Mouse (Mus musculus) limb, embryonic 10.5 days (tissue): Measurements from ENCODE around the gene Os9. TPM values are rescaled to one million over a fixed set of nuclear protein-coding genes. Genes with fewer than 3 reads are reported as not detected.
A peak's percentile ranks its signal among the peaks of the same experiment; 100 is the strongest.
"Not testable (repeated sequence)": the region's sequence is repeated elsewhere in the genome, so short reads cannot be mapped to it uniquely, and the experiment has no call there.

Experiments
- DNase-seq: peaks from one replicate; pipeline ENCODE4 v3.0.0-alpha.2; 2017; ENCODE audit warnings: low spot score
- H3K27ac ChIP-seq: fragments of 300-500 bp; sonication (generic); 2 replicates; pipeline ENCODE4 v1.5.1; 2016; ENCODE audit warnings: mild to moderate bottlenecking
- H3K27me3 ChIP-seq: fragments of 300-500 bp; sonication (generic); 2 replicates; pipeline ENCODE4 v1.6.1; 2016; ENCODE audit warnings: low read depth, mild to moderate bottlenecking; ENCODE audit not compliant: poor library complexity, severe bottlenecking
- H3K36me3 ChIP-seq: fragments of 300-500 bp; sonication (generic); 2 replicates; pipeline ENCODE4 v1.6.1; 2016; ENCODE audit warnings: mild to moderate bottlenecking, moderate library complexity
- H3K4me1 ChIP-seq: fragments of 300-500 bp; sonication (generic); 2 replicates; pipeline ENCODE4 v1.6.1; 2016
- H3K4me3 ChIP-seq: fragments of 300-500 bp; sonication (generic); 2 replicates; pipeline ENCODE4 v1.5.1; 2016; ENCODE audit warnings: mild to moderate bottlenecking, moderate library complexity
- H3K9me3 ChIP-seq: fragments of 300-500 bp; sonication (generic); replicated peaks from 2 replicates; pipeline ENCODE4 v1.6.1; 2016; ENCODE audit warnings: mild to moderate bottlenecking
- WGBS: fragments of 180-500 bp; shearing (Covaris S2); methylation state at CpG from one replicate; pipeline ENCODE4 v1.1.7; 2016; 5-methylcytosine and 5-hydroxymethylcytosine counted together
- polyA plus RNA-seq: library from polyadenylated mRNA; unstranded; fragments of >200 nt; fragmentation: Nextera tagmentation; extraction: Ambion mirVana; gene quantifications from 2 replicates; pipeline ENCODE4 v1.2.1, GENCODE M21; 2016

Gene Os9
- 41.3 and 49.7 TPM in 2 replicates for polyA plus RNA-seq

DNA sequence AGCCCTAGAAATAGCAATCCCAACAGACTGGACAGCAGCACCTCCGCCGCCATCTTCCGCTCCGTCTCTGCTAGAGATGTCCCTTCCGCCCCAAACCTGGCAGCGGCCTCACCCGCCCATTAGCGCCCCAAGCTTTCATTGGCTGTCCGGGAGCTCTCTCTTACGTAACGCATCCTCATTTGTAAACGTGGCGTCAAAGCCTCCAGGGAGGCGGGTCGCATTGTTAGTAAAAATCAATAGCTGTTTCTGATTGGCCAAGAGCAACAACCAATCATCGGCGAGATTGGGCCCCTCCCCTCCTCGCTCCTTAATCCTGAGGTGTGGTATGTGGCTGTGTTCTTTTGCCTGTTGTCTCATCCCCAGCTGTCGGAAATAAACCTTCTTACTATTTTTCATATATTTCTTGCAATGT, at the start of gene Os9:
Gene Os9, minus strand, starts transcription at position 66 of the 412 bp plus-strand sequence.
- under 1% methylated on average over 19 of the region's 19 CpGs for WGBS

GRCm38 (mm10) chr10:127170002-127170401, 49.1 kb upstream of the Os9 start:
- peak overlapping the region; percentile 49 for H3K4me3 ChIP-seq
- H3K9me3 ChIP-seq, result no peaks in the 10 kb centered on the region
- DNase-seq, result peak; percentile 66
- no peaks in the 10 kb centered on the region for H3K36me3 ChIP-seq
- peaks cover 78% of the 10 kb centered on the region for H3K27me3 ChIP-seq
- peak overlapping the region; percentile 54; the same call in 1 of the 2 replicates for H3K27ac ChIP-seq
- H3K4me1 ChIP-seq, result peaks cover 45% of the 10 kb centered on the region
- 2% methylated on average over 22 of the region's 22 CpGs for WGBS

More for the DNA sequence above, at the start of gene Os9:
- Histone ChIP-seq H3K4me1 (peaks cover 25% of the 10 kb centered on the region), H3K27me3 (no peaks in the 10 kb centered on the region), H3K27ac (peak within 1 kb of the TSS; percentile 79), H3K4me3 (peak within 1 kb of the TSS; percentile 86), H3K9me3 (no peaks in the 10 kb centered on the region), H3K36me3 (peaks cover 34% of the 10 kb centered on the region)
- peak; percentile 94 for DNase-seq

- Histone ChIP-seq H3K27me3 (peaks cover 97% of the 10 kb centered on the region), H3K36me3 (no peaks in the 10 kb centered on the region), H3K27ac (no peak overlapping the region), H3K4me3 (no peak overlapping the region), H3K4me1 (peaks cover 50% of the 10 kb centered on the region), H3K9me3 (no peaks in the 10 kb centered on the region)
- 29% methylated on average over 10 of the region's 10 CpGs for WGBS
- peak; percentile 38 for DNase-seq
Measured at GRCm38 (mm10) chr10:127167614-127168192, 46.8 kb upstream of the Os9 start.

DNA sequence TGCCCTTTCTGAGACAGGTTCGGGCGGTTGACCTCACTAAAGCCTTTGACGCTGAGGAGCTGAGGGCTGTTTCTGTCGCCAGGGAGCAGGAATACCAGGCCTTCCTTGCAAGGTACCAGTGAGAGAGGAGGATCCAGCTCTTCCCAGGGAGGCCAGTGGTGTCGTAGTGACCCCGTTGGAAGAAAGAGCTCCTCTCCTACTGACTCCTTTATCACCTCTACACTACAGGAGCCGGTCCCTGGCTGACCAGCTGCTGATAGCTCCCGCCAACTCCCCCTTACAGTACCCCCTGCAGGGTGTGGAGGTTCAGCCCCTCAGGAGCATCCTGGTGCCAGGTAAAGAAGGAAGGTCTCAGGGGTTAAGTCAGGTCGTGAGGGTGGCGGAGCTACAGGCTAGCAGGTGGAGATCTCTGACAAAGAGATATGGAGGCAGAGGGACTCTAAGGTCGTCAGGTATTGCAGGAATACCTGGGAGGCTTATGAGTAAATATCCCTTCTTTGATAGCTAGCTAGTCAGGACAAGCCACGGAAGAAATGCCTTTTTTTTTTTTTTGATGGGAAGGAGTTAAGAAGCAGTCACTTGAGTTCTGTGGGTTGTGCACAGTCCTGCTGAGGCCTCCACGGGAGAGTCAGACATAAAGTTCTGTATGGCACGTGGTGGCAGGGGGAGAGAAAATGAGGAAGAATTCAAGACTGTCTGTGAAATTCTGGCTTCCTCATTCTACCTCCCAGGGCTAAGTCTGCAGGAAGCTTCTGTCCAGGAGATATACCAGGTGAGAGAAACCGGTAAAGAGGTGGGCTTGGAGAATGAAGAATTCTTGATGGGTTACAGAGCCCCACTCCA, 46.1 kb upstream of the Os9 start:
- Histone ChIP-seq H3K4me3 (peak overlapping the region; percentile 70; the same call in 1 of the 2 replicates), H3K36me3 (no peaks in the 10 kb centered on the region), H3K9me3 (no peaks in the 10 kb centered on the region), H3K27ac (no peak overlapping the region), H3K27me3 (peaks cover 96% of the 10 kb centered on the region), H3K4me1 (peaks cover 50% of the 10 kb centered on the region)
- DNase-seq, result peak; percentile 48
- 19% methylated on average over 15 of the region's 15 CpGs for WGBS

GRCm38 (mm10) chr10:127166404-127166715, 45.4 kb upstream of the Os9 start:
- peaks cover 89% of the 10 kb centered on the region for H3K27me3 ChIP-seq
- peaks cover 50% of the 10 kb centered on the region for H3K4me1 ChIP-seq
- 2% methylated on average over 11 of the region's 11 CpGs for WGBS
- DNase-seq, result no peak
- peak overlapping the region; percentile 70 for H3K4me3 ChIP-seq
- peak overlapping the region; percentile 83; the same call in 1 of the 2 replicates for H3K27ac ChIP-seq
- H3K36me3 ChIP-seq, result no peaks in the 10 kb centered on the region
- no peaks in the 10 kb centered on the region for H3K9me3 ChIP-seq

- WGBS, result under 1% methylated on average over 56 of the region's 56 CpGs
- peaks cover 84% of the 10 kb centered on the region for H3K27me3 ChIP-seq
- DNase-seq, result peak; percentile 70
- H3K9me3 ChIP-seq, result no peaks in the 10 kb centered on the region
- H3K4me3 ChIP-seq, result peak overlapping the region; percentile 70
- H3K27ac ChIP-seq, result peak overlapping the region; percentile 83
- peaks cover 44% of the 10 kb centered on the region for H3K4me1 ChIP-seq
- H3K36me3 ChIP-seq, result no peaks in the 10 kb centered on the region
Measured at GRCm38 (mm10) chr10:127165654-127166403, 44.9 kb upstream of the Os9 start.

DNA sequence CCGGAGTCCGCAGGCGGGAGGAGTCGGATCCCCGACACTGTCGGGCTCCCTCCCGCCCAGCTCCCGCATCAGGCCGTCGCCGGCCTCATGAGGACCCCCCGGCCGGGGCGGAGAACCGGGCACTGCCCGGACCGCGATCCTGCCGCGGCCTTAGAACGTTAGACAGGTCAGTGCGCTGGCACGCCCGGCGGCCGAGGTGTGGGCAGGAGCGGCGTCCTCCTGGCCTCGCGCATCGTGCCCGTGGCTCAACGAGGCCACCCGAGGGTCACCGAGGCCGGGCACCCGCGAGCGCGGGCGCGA, 44.4 kb upstream of the Os9 start:
- DNase-seq, result peak; percentile 70
- under 1% methylated on average over 42 of the region's 42 CpGs for WGBS
- no peaks in the 10 kb centered on the region for H3K36me3 ChIP-seq
- peak overlapping the region; percentile 83 for H3K27ac ChIP-seq
- H3K27me3 ChIP-seq, result peaks cover 79% of the 10 kb centered on the region
- H3K9me3 ChIP-seq, result no peaks in the 10 kb centered on the region
- peak overlapping the region; percentile 70 for H3K4me3 ChIP-seq
- H3K4me1 ChIP-seq, result peaks cover 39% of the 10 kb centered on the region

DNA sequence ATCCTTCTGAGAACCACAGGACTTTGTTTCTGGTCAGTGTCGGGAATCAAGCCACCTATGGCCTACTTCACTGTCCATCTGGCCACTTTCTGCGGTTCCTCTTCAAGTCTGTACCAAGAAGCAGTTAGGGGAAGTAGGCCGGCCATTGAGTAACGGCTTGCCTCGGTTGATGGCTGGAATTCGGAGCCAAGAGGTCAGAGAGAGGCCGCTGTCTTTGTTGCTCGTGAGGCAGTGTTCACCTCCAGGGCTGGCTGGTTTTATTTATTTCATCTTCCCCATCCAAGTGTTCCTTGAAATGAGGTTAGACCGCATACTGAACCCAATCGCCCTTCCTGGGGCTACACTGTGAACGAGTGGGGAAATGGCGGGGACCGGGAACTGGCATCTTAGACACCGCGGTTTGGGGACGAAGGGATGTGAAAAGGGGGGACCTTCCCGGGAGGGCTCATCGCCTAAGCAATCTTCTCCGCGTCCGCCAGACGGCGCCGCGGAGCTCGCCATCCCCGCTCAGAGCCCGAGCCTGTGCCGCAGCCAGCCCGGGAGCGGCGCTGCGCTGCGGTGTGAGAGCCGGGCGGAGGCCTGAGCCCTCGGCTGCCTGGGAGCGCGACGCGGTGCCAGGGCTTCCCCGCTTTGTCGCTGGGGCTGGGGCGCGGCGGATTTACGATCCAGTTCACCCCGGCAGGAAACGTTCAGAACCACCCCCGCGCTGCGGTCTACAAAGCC, 43.9 kb upstream of the Os9 start, which contains the start of gene B4galnt1:
Gene B4galnt1, plus strand, starts transcription at position 595 of the 723 bp plus-strand sequence.
- peak; percentile 86 for DNase-seq
- Histone ChIP-seq H3K27ac (peak within 1 kb of the TSS; percentile 83), H3K27me3 (peaks cover 74% of the 10 kb centered on the region), H3K4me3 (peak within 1 kb of the TSS; percentile 70), H3K9me3 (no peaks in the 10 kb centered on the region), H3K36me3 (no peaks in the 10 kb centered on the region), H3K4me1 (peaks cover 34% of the 10 kb centered on the region)
- 2% methylated on average over 52 of the region's 52 CpGs for WGBS

DNA sequence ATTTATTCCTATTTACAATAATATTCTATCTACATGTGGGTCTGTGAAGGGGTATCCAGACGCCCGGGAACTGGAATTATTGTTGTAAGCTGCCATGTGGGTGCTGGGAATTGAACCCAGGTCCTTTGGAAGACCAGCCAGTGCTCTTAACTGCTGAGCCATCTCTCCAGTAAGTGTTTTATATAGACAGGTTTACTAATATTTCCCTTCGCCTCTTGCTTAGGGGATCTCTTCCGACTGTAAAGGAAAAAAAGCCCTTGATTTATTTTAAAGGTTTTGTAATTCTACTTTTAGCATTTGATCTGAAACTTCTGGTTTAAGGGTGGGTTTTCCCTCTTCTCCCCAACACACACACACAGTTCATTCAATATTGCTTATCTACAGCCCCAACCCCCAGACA, 43.3 kb upstream of the Os9 start:
- H3K27ac ChIP-seq, result no peak overlapping the region
- WGBS, result 97% methylated on average over 4 of the region's 4 CpGs
- no peaks in the 10 kb centered on the region for H3K36me3 ChIP-seq
- no peaks in the 10 kb centered on the region for H3K9me3 ChIP-seq
- peaks cover 68% of the 10 kb centered on the region for H3K27me3 ChIP-seq
- no peak overlapping the region for H3K4me3 ChIP-seq
- no peak for DNase-seq
- peaks cover 31% of the 10 kb centered on the region for H3K4me1 ChIP-seq

- 50% methylated on average over 7 of the region's 7 CpGs for WGBS
- H3K4me3 ChIP-seq, H3K9me3 ChIP-seq, DNase-seq, H3K36me3 ChIP-seq, H3K27ac ChIP-seq: not testable (repeated sequence)
- peaks cover 30% of the 10 kb centered on the region for H3K4me1 ChIP-seq
- H3K27me3 ChIP-seq, result peaks cover 54% of the 10 kb centered on the region
Measured at GRCm38 (mm10) chr10:127162771-127163261, 41.9 kb upstream of the Os9 start.

GRCm38 (mm10) chr10:127160728-127161127, 39.8 kb upstream of the Os9 start:
- peaks cover 12% of the 10 kb centered on the region for H3K4me1 ChIP-seq
- WGBS, result 82% methylated on average over 3 of the region's 3 CpGs
- DNase-seq, result no peak
- H3K27ac ChIP-seq, result no peak overlapping the region
- no peaks in the 10 kb centered on the region for H3K36me3 ChIP-seq
- H3K27me3 ChIP-seq, result peaks cover 33% of the 10 kb centered on the region
- H3K4me3 ChIP-seq, result no peak overlapping the region
- no peaks in the 10 kb centered on the region for H3K9me3 ChIP-seq

DNA sequence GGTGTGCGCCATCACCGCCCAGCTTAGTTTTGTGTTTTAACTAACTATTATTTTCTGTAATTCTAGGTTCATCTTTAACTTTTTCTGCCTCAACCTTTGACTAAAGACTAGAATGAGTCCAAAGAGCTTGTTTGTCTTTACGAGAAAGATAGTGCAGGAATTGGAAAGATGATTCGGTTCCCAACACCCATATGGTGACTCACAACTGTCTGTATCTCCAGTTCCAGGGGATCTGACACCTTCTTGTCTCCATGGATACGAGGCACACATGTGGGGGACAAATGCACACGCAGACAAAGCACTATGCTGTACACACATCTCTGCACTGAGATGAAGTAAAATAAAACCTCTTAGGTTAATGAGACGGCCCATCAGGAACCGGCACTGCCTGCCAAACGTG, 39.1 kb upstream of the Os9 start:
- Histone ChIP-seq H3K4me3 (no peak overlapping the region), H3K4me1 (peaks cover 6% of the 10 kb centered on the region), H3K36me3 (no peaks in the 10 kb centered on the region), H3K9me3 (no peaks in the 10 kb centered on the region), H3K27ac (no peak overlapping the region), H3K27me3 (peaks cover 27% of the 10 kb centered on the region)
- 85% methylated on average over 9 of the region's 9 CpGs for WGBS
- no peak for DNase-seq
